Mouse (Mus musculus): ENCODE measurements at regions not wholly inside any gene's neighbourhood (a gene's known extent, or its start where the extent isn't known, plus 50 kb on each side); places are given as distances from the start of the nearest gene placed in this dataset.

DNA sequence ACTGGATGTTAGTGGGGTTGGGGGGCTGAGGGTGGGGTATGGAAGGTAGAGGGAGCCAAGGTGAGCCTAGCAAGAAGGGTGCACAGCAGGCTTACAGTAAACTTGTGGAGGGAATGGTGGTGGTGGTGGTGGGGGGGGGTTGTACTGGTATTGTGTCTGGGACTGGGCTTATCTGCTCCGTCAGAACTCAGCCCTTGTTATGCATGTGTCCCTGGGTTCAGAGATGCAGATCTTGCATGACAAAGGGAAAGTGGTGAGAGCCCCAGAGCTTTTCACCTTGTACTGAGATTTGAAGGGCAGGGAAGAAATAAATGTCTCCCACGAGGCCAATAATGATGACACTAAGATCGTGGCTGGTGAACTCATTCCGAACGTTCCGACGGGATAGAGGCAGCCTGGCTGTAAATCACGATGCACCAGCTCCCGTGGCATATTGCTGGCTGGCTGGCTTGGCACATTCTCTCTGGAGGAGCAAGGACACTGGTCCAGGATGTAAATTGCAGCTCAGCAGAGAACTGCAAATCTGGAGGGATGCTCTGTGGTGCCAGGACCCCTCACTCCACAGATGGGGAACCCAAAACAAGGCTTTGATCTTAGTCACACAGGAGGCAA is 94.1 kb downstream of the Nmur2 start:
- TF ChIP-seq CTCF (IDR thresholded peaks at IDR 0.05; ENCODE audit: low read depth, low read length) (no peak), POLR2A (IDR thresholded peaks at IDR 0.05; ENCODE audit: extremely low read depth, insufficient read depth, low read length) (no peak)

Measured in liver, adult 2 months (tissue).